Comparison of ENCODE assay signal across 8 mouse cellular contexts in the genomic region with DNA sequence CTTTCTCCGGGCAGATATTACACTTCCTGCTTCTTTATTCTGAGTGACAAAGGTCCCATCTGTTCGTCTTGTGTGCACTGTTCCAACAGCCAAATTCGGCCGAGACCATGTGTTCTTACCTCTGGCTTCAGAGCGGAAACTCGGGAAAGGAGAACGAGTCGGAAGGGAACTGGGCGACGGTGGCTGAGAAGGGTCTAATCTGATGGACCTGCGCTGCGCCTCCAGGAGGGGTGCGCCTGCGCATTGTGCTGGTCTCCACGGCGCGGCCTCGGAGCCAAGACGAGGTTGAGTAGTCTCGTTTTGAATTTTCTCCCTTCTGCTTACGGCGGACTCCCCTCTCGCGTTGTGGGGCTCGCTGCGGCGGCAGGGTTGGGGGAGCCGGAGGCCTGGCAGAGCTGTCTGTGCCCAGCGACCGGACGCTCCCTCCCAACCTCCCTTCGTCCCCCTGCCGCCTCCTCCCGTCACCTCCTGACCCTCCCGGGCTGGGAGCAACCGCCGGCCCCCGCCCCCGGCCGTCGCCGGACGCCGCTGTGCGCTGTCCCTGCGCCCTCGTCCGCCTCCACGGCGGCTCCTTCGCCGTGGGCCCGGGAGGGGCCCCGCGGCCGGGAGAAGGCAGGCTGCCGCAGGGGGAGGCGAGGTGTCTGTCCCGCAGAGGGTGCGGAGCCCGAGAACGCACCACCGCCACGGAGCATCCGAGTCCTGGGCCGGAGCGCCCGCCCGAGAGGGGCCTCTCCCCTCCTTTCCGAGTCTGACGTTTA. TPM values are rescaled to one million over a fixed set of nuclear protein-coding genes. Genes with fewer than 3 reads are reported as not detected.
DNase-seq lines count a peak whose midpoint lies in the region; ATAC-seq lines count a peak whose summit lies in the region.

A gene (plus strand): TSS at position 224 of the 758 bp plus-strand sequence.
A gene (minus strand): TSS at position 622 of the 758 bp plus-strand sequence.

- H3K9me3 ChIP-seq in hindbrain, embryonic 12.5 days (replicated peaks) = no peaks in the 10 kb centered on the region

- peaks cover 12% of the 10 kb centered on the region for H3K4me1 ChIP-seq in hindbrain, embryonic 12.5 days

- under 1% methylated on average over 71 of the region's 71 CpGs for WGBS in hindbrain, embryonic 12.5 days

- H3K27ac ChIP-seq in hindbrain, embryonic 12.5 days = peak within 1 kb of the TSS; percentile 99

- H3K36me3 ChIP-seq in hindbrain, embryonic 12.5 days = peaks cover 9% of the 10 kb centered on the region

- H3K27me3 ChIP-seq in hindbrain, embryonic 12.5 days = no peaks in the 10 kb centered on the region

- H3K4me3 ChIP-seq in hindbrain, embryonic 12.5 days = peak within 1 kb of the TSS; percentile 89

- H3K4me2 ChIP-seq in hindbrain, embryonic 12.5 days (replicated peaks) = peak within 1 kb of the TSS; percentile 88

- H3K9ac ChIP-seq in hindbrain, embryonic 12.5 days = peak within 1 kb of the TSS; percentile 93

- peak; percentile 99 for DNase-seq in NIH3T3 (ENCODE audit: low read depth)
- DNase-seq in cerebellum, postnatal 10 days = peak; percentile 98 to 99
- DNase-seq in frontal cortex, postnatal 10 days (ENCODE audit: low spot score in 2 of 2) = peak; percentile 94 to 97
- peak; percentile 97 for DNase-seq in layer of hippocampus, postnatal 14 days (ENCODE audit: low spot score in 2 of 2)
- DNase-seq in lung, postnatal 14 days = peak; percentile 97
- DNase-seq in retina, adult 2 months (ENCODE audit: low read depth, low spot score) = peak; percentile 93
- DNase-seq in thymus, postnatal 36 days = peak; percentile 96 to 97

- peak; percentile 98 for ATAC-seq in hindbrain, embryonic 12.5 days (ENCODE audit: low FRiP score)

RNA-seq across cellular contexts. Expression of the first gene that starts in this region (rescaled TPM):
- 7.3 and 8.0 TPM in 2 replicates for polyA plus RNA-seq in hindbrain, embryonic 12.5 days (2016; fragmentation: Nextera tagmentation; extraction: Ambion mirVana)
- total RNA-seq in layer of hippocampus, postnatal 14 days (2021) = 10 to 100 TPM; 25.5 to 27.3 TPM

RNA-seq across cellular contexts. Expression of the second gene that starts in this region (rescaled TPM):
- polyA plus RNA-seq in hindbrain, embryonic 12.5 days (2016; fragmentation: Nextera tagmentation; extraction: Ambion mirVana) = 38.3 and 46.1 TPM in 2 replicates
- total RNA-seq in layer of hippocampus, postnatal 14 days (2021) = 10 to 100 TPM; 26.2 to 30.5 TPM

Comparison
In these comparisons a context has a peak if more than half of its experiments do, and no peak if none do; other contexts are left out.
1. Peak in every context shown above with its lines: DNase-seq, ATAC-seq, H3K4me3 ChIP-seq and H3K27ac ChIP-seq.